Mouse (Mus musculus) CH12.LX (cell line): ENCODE results near the gene Nt5c2. TPM values are rescaled to one million over a fixed set of nuclear protein-coding genes. Genes with fewer than 3 reads are reported as not detected.

Experiments used
- DNase-seq: peaks from one replicate; pipeline ENCODE4 v3.0.0-alpha.2; 2013; ENCODE audit errors: extremely low read depth
- H3K27ac ChIP-seq: 2 replicates; pipeline ENCODE4 v1.5.1; 2012; ENCODE audit warnings: low read depth, mild to moderate bottlenecking, control low read depth, moderate library complexity; ENCODE audit not compliant: insufficient read depth
- H3K27me3 ChIP-seq: replicated peaks from 2 replicates; pipeline ENCODE3; 2012; ENCODE audit warnings: inconsistent platforms
- H3K36me3 ChIP-seq, 2 experiments: replicated peaks in 1 of 2; 2 replicates each; pipeline versions ENCODE3 to v1.6.1; 2012; ENCODE audit warnings: inconsistent platforms in 1 of 2, low read length in 1 of 2, mild to moderate bottlenecking in 1 of 2, mixed read lengths in 1 of 2, moderate library complexity in 1 of 2; ENCODE audit not compliant: control insufficient read depth in 1 of 2, insufficient read depth in 1 of 2
- H3K4me1 ChIP-seq, 2 experiments: 2 replicates each; pipeline ENCODE4 v1.6.1; 2012; ENCODE audit warnings: inconsistent platforms in 1 of 2, moderate library complexity in 1 of 2; ENCODE audit not compliant: insufficient read depth in 2 of 2, control insufficient read depth in 1 of 2
- H3K4me2 ChIP-seq: 2 replicates; pipeline ENCODE4 v1.6.1; 2012; ENCODE audit warnings: low read depth, mild to moderate bottlenecking, control low read depth; ENCODE audit not compliant: poor library complexity, insufficient read depth, severe bottlenecking
- H3K4me3 ChIP-seq, 3 experiments: fragments of 150-350 bp in 1 of 3; sonication (generic) in 1 of 3; replicated peaks in 1 of 3; 2 replicates each; pipeline versions ENCODE3 to v1.5.1; 2011 to 2012; ENCODE audit warnings: low read depth in 2 of 3, low read length in 2 of 3, mild to moderate bottlenecking in 2 of 3, moderate library complexity in 2 of 3, control low read depth in 1 of 3, improper control_type of control experiment in 1 of 3, inconsistent platforms in 1 of 3, mixed read lengths in 1 of 3; ENCODE audit not compliant: poor library complexity in 1 of 3
- H3K79me2 ChIP-seq: replicated peaks from 2 replicates; pipeline ENCODE4 v1.6.1; 2012; ENCODE audit warnings: mild to moderate bottlenecking, moderate library complexity; ENCODE audit not compliant: control insufficient read depth, poor library complexity, insufficient read depth, severe bottlenecking; ENCODE audit errors: extremely low read depth
- H3K9ac ChIP-seq: 2 replicates; pipeline ENCODE4 v1.6.1; 2012; ENCODE audit warnings: low read depth, mild to moderate bottlenecking, control low read depth, moderate library complexity; ENCODE audit not compliant: insufficient read depth
- H3K9me3 ChIP-seq: replicated peaks from 2 replicates; pipeline ENCODE3; 2012; ENCODE audit warnings: low read length, inconsistent platforms, mixed read lengths
- CHD1 ChIP-seq: IDR thresholded peaks from 2 replicates; pipeline ENCODE4 v1.6.1; 2012; ENCODE audit warnings: low read depth, low read length, improper control_type of control experiment, inconsistent platforms
- E2F4 ChIP-seq: IDR thresholded peaks from 2 replicates; pipeline ENCODE4 v1.6.1; 2011; ENCODE audit warnings: low read depth, low read length, improper control_type of control experiment; ENCODE audit not compliant: insufficient replicate concordance
- ELF1 ChIP-seq: IDR thresholded peaks from 2 replicates; pipeline ENCODE4 v1.6.1; 2014; ENCODE audit warnings: low read depth, mild to moderate bottlenecking, inconsistent platforms, low read length, improper control_type of control experiment
- JUND ChIP-seq: conservative IDR thresholded peaks from 2 replicates; pipeline ENCODE4 v1.6.1; 2011; ENCODE audit warnings: low read depth, low read length, improper control_type of control experiment
- MAX ChIP-seq: IDR thresholded peaks from 2 replicates; pipeline ENCODE4 v1.6.1; 2011; ENCODE audit warnings: low read length, improper control_type of control experiment
- MAZ ChIP-seq: IDR thresholded peaks from 2 replicates; pipeline ENCODE4 v1.6.1; 2012; ENCODE audit warnings: low read depth, mild to moderate bottlenecking, inconsistent platforms, low read length, improper control_type of control experiment, moderate library complexity
- MXI1 ChIP-seq: IDR thresholded peaks from 2 replicates; pipeline ENCODE4 v1.6.1; 2011; ENCODE audit warnings: mild to moderate bottlenecking, low read depth, low read length, improper control_type of control experiment
- PAX5 ChIP-seq: IDR thresholded peaks from 2 replicates; pipeline ENCODE4 v1.6.1; 2012; ENCODE audit warnings: low read length, inconsistent platforms, mixed read lengths
- POLR2AphosphoS2 ChIP-seq: IDR thresholded peaks from 2 replicates; pipeline ENCODE4 v1.6.1; 2011; ENCODE audit warnings: low read depth, low read length, improper control_type of control experiment
- SIN3A ChIP-seq: IDR thresholded peaks from 2 replicates; pipeline ENCODE4 v1.6.1; 2012; ENCODE audit warnings: low read length, improper control_type of control experiment, inconsistent platforms
- SMC3 ChIP-seq: IDR thresholded peaks from 2 replicates; pipeline ENCODE4 v1.6.1; 2011; ENCODE audit warnings: low read depth, low read length, improper control_type of control experiment
- TBP ChIP-seq: conservative IDR thresholded peaks from 2 replicates; pipeline ENCODE4 v1.6.1; 2011; ENCODE audit warnings: low read depth, low read length, improper control_type of control experiment
- USF1 ChIP-seq: IDR thresholded peaks from 2 replicates; pipeline ENCODE4 v1.6.1; 2014; ENCODE audit warnings: low read depth, mild to moderate bottlenecking, inconsistent platforms, low read length, improper control_type of control experiment
- ZMIZ1 ChIP-seq: IDR thresholded peaks from 2 replicates; pipeline ENCODE4 v1.6.1; 2012; ENCODE audit warnings: low read depth, mild to moderate bottlenecking, inconsistent platforms, low read length, improper control_type of control experiment
- ZNF384 ChIP-seq: IDR thresholded peaks from 2 replicates; pipeline ENCODE4 v1.6.1; 2012; ENCODE audit warnings: low read depth, low read length, improper control_type of control experiment, inconsistent platforms
- dilution Hi-C: fragments of 300-500 bp; cut with MboI; formaldehyde crosslinking; loops from 2 replicates; pipeline ENCODE4 v1.14.3; 2020; ENCODE audit warnings: low sequenced_read_pairs; ENCODE audit not compliant: extremely low pct_unique_long_range_greater_than_20kb, extremely low pct_ligation_motif_present
- in situ Hi-C: fragments of 300-500 bp; cut with MboI; formaldehyde crosslinking; loops from 3 replicates; pipeline ENCODE4 v1.14.3; 2019; ENCODE audit warnings: low sequenced_read_pairs, low pct_ligation_motif_present, low pct_unique_long_range_greater_than_20kb, mixed read lengths
- polyA plus RNA-seq: library from polyadenylated mRNA; unstranded; fragments of >175 nt; gene quantifications from 2 replicates; pipeline ENCODE4 v1.2.1, GENCODE M21; 2012; ENCODE audit warnings: low read depth; ENCODE audit not compliant: insufficient read length
- total RNA-seq, 2 experiments: library from RNA; depleted of rRNA; stranded (reverse); fragments of 300-350 nt in 1 of 2; fragments of >200 nt in 1 of 2; gene quantifications; 2 replicates each; pipeline ENCODE4 v1.2.3; 2012 to 2014

Nt5c2 gene
- total and polyA plus RNA-seq, 3 experiments = 15.1 to 62.9 (median 21.1) TPM

DNA sequence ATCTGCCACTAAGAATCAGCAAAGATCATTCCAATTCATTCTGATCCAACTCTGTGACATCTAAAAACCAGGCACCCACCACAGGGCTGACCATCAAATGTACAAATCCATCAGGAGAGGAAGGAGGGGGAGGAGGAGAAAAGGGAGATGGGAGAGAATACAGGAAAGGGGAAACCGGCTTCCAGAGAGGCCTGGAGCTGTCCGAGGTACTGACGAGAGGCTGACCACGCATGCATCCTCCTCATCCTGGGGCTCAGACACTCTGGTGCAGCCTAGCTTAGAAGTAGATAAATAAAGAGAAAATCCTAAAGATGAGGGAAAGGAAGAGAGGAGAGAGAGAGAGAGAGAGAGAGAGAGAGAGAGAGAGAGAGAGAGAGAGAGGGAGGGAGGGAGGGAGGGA is 8.6 kb downstream of the Nt5c2 start:
- no peaks in the 10 kb centered on the region for H3K79me2 ChIP-seq
- H3K4me2 ChIP-seq = peak overlapping the region; percentile 29; the same call in 1 of the 2 replicates
- H3K27me3 ChIP-seq = no peaks in the 10 kb centered on the region
- dilution Hi-C loops (no loop called here), in situ Hi-C loops (no loop called here)
- no peaks in the 10 kb centered on the region for H3K36me3 ChIP-seq
- no peak for TF ChIP-seq ZMIZ1
- no peak for TF ChIP-seq PAX5
- no peak for TF ChIP-seq SMC3
- TF ChIP-seq POLR2AphosphoS2 = no peak
- no peak for TF ChIP-seq ZNF384
- no peak for TF ChIP-seq MAZ
- no peak for TF ChIP-seq CHD1
- TF ChIP-seq ELF1 = no peak
- TF ChIP-seq E2F4 = no peak
- TF ChIP-seq SIN3A = no peak
- TF ChIP-seq MXI1 = no peak
- H3K4me3 ChIP-seq = no peak overlapping the region
- H3K9ac ChIP-seq = no peak overlapping the region
- no peak for DNase-seq
- peaks cover 12 to 14% of the 10 kb centered on the region in 2 experiments for H3K4me1 ChIP-seq
- no peaks in the 10 kb centered on the region for H3K9me3 ChIP-seq
- H3K27ac ChIP-seq = no peak overlapping the region

- no peak for DNase-seq
- H3K9me3 ChIP-seq = no peaks in the 10 kb centered on the region
- TF ChIP-seq USF1 (no peak), TBP (no peak), JUND (no peak), ZMIZ1 (no peak), MAX (no peak)
- TF ChIP-seq, all 38 proteins: peak for 0
- Histone ChIP-seq H3K9ac (no peak overlapping the region), H3K4me3 (no peak overlapping the region), H3K27me3 (no peaks in the 10 kb centered on the region), H3K4me1 (peaks cover 12 to 14% of the 10 kb centered on the region in 2 experiments), H3K4me2 (no peak overlapping the region), H3K27ac (no peak overlapping the region), H3K79me2 (no peaks in the 10 kb centered on the region), H3K36me3 (no peaks in the 10 kb centered on the region)
- in situ Hi-C loops (no loop called here), dilution Hi-C loops (no loop called here)
These were observed 9.1 kb downstream of the Nt5c2 start for GRCm38 (mm10) chr19:47005873-47006272.
